Mouse (Mus musculus): ENCODE measurements around the gene S100a4.

S100a4 gene

DNA sequence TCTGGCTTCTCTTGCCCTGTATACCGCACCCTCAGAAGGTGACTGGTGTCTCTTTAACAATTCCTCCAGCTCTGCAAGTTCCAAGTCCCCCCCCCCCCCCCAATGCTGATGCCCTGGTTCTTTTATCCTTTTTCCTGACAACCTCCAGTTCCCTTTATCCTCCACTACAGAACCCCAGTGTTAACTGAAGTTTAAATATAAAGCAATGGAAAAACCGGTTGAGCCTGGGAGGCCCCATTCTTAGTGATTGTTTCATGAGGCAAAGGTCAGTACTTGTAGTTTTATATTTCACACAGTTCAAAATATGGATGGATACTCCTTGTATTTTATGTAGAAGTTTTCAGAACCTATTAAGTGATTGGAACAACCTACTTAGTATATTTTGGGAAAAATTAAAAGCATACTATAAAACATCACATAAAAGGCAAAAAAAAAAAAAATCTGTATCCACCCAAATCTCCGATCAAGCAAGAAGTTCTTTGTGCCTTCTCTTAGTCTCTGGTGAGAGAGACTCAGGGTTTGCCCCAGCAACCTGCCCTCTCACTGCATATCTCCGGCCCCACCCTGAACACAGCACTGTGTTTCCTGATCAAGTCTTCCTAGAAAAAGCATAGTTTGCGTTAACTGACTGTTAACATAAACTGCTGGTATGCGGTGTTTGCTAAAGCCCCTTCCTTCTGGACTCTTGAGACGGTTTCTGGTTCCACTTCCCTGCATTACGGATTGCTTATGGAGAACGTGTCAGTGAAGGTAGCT is 22.9 kb downstream of the S100a4 start:
- DNase-seq (ENCODE audit: low read depth) = no peak

GRCm38 (mm10) chr3:90627366-90627765 is 23.8 kb downstream of the S100a4 start:
- DNase-seq (ENCODE audit: low read depth) = no peak

DNA sequence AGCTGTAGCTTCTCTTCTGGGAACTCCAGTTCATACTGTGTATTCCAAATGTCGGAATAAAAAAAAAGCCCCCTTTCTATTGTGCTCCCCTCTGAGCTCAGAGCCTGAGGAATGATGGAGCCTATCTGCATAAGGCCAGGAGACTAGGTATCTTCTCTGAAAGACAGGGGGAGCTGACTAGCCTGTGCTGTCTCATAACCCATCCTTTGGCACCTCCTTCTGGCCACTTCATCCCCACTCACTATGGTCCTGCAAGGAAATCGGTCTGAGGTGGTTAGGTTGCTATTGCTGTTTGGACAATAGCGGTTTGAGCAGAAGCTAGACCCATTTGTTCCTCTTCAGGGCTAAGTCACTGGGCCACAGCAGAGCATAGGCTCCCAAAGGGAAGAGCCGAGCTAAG is 24.2 kb downstream of the S100a4 start:
- no peak for DNase-seq (ENCODE audit: low read depth)

DNA sequence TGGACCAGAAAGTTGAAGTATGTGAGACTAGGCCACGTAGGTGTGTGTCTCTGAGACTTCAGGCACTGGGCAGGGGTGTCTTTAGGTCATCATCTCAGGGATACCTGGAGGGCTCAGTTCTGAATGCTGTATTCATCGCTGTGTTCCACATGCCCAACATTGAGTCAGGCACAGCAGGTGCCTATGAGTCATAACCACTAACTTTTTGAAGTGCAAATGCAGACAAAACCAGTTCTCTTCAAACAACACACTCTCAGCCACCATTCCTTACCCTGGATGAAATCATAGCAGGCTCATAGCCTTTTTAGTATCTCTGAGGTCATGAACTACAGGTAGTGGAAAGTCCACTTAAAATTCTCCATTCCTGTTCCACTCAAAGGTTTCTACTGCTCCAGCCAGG is 25.7 kb downstream of the S100a4 start:
- no peak for DNase-seq (ENCODE audit: low read depth)

- DNase-seq (ENCODE audit: low read depth) = no peak
Observed at GRCm38 (mm10) chr3:90631984-90632383, 28.4 kb downstream of the S100a4 start.

DNA sequence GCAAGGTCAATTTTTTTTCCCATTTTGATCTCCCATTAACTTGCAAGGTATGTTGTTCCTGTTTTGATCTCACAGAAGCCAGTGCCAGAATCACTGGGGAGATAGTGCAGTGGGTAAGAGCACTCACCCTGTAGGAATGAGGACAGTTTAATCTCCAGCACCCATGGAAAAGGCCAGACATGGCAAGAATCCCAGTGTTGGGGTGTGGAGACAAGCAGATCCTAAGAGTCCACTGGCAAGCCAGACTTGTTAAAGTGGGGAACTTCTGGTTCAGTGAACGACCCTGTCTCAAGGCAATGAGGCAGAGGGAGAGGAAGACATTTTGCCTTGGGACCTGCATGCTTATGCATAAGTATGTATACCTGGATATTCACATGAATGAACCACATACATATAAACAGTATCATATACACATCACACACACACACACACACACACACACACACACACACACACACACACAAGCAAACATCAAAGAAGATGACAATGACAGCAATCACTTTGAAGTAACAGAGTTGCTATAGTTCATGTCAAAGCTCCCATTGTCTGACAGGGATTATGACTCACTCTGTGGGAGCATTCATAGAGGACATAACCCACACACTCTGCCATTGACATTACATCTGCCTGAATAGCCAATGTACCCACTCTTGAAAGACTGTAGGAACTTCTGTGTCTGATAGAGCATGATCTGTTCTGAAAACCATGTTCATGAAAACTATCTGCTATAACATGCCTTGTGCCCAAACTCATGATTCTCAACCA is 35.1 kb downstream of the S100a4 start:
- no peak for DNase-seq (ENCODE audit: low read depth)

DNA sequence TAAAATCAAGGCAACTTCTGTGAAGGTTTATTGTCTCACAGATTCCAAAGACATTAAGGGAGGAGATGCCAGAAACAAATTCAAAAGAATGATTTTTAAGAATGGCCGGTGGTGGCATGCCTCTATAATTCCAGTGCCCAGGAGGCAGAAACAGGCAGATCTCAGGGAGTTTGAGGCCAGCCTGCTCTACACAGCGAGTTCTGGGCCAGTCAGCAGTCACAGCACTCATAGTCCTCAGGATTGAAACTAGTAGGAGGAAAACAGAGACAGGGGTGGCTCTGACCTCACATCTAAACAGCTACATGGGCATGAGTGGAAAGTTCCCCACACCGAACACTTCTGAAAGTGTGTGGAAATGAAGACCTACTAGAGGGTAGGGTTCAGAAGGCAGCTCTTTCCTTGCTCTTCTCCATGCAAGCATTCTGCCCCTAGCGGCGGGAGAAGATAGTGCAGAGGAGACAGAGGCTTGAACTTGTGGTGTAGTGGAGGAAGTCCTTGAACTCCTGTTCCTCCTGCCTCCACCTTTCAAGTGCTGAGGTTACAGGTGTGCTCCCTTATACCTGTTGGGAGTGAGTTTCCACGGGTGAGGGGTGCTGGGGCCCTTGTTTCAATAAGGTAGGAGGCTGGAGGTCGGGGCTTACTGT is 36.1 kb downstream of the S100a4 start:
- no peak for DNase-seq (ENCODE audit: low read depth)

DNA sequence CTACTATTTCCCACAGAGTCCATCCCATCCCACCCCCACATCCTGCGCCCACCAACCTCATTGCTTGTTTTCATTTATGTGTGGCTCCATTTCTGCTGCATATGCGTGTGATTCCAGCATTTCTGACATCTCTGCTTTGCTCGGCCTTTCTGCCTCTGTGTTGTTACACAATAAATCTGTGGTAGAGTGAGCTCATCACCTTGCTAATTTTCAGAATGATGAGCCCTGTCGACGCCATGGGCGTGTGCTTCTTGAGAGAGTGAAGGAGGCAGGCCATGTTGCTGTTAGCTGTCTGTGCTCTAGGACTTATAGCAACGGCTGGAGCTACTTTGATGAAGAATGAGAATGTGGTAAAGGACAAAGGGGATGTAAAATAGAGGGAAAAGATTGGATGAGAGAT is 37.4 kb downstream of the S100a4 start:
- no peak for DNase-seq (ENCODE audit: low read depth)

GRCm38 (mm10) chr3:90644220-90644619 is 40.6 kb downstream of the S100a4 start:
- no peak for DNase-seq (ENCODE audit: low read depth)

- DNase-seq (ENCODE audit: low read depth) = no peak
Observed at GRCm38 (mm10) chr3:90647291-90647690, 43.7 kb downstream of the S100a4 start.

- no peak for DNase-seq (ENCODE audit: low read depth)
Observed at GRCm38 (mm10) chr3:90648981-90649380, 45.4 kb downstream of the S100a4 start.

DNA sequence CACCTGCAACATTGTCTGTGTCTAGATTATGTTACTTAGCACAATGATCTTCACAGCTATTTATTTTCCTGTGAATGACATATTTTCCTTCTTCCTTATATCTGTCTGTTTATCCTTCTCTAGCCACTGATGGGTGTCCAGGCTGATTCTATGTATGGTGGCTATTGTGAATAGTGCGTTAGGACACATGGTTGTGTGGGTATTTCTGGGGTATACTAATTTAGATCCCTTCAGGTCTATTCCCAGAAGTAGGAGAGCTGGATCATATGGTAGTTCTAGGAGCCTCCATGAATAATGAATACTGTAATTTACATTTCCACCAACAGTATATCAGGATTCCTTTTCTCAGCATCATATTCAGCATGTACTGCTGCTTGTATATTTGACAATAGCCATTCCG is 46.3 kb downstream of the S100a4 start:
- no peak for DNase-seq (ENCODE audit: low read depth)

GRCm38 (mm10) chr3:90652878-90653508 is 49.4 kb downstream of the S100a4 start:
- DNase-seq (ENCODE audit: low read depth) = peak; percentile 37

- DNase-seq (ENCODE audit: low read depth) = no peak
Observed at GRCm38 (mm10) chr3:90653717-90654116, 50.1 kb downstream of the S100a4 start, which contains the start of gene S100a7a. Gene S100a7a (plus strand): TSS chr3:90654017.

Measured in fibroblast of lung, adult 2 months (primary cell).